Mouse (Mus musculus) thymus, adult 2 months (tissue): ENCODE data around the gene Spata3.

Experiments used
- CTCF ChIP-seq: fragments of 200-500 bp; IDR thresholded peaks from 2 replicates; pipeline ENCODE4 v1.5.1; 2012; ENCODE audit warnings: mild to moderate bottlenecking, control low read depth, low read length, moderate library complexity, borderline replicate concordance; ENCODE audit not compliant: control insufficient read depth, poor library complexity, insufficient read depth; ENCODE audit errors: extremely low read depth
- POLR2A ChIP-seq: fragments of 200-500 bp; IDR thresholded peaks from 2 replicates; pipeline ENCODE4 v1.6.1; 2012; ENCODE audit warnings: mild to moderate bottlenecking, low read length, control low read depth, moderate library complexity; ENCODE audit not compliant: control insufficient read depth, poor library complexity, insufficient read depth; ENCODE audit errors: extremely low read depth

- no peak for TF ChIP-seq CTCF
- TF ChIP-seq POLR2A, result no peak
Observed at GRCm38 (mm10) chr1:86046833-86047563, 30.4 kb downstream of the Spata3 start.
